Mouse (Mus musculus) E14TG2a.4 (cell line): Measurements from ENCODE around the gene Sema7a.

Source experiments
- CTCF ChIP-seq: conservative IDR thresholded peaks from 2 replicates; pipeline ENCODE4 v1.5.1; 2014; ENCODE audit warnings: low read length
- NANOG ChIP-seq: IDR thresholded peaks from 2 replicates; pipeline ENCODE4 v1.6.1; 2014; ENCODE audit warnings: borderline replicate concordance, low read length, mixed read lengths
- POU5F1 ChIP-seq: IDR thresholded peaks from 2 replicates; pipeline ENCODE4 v1.6.1; 2014; ENCODE audit warnings: low read length, borderline replicate concordance

DNA sequence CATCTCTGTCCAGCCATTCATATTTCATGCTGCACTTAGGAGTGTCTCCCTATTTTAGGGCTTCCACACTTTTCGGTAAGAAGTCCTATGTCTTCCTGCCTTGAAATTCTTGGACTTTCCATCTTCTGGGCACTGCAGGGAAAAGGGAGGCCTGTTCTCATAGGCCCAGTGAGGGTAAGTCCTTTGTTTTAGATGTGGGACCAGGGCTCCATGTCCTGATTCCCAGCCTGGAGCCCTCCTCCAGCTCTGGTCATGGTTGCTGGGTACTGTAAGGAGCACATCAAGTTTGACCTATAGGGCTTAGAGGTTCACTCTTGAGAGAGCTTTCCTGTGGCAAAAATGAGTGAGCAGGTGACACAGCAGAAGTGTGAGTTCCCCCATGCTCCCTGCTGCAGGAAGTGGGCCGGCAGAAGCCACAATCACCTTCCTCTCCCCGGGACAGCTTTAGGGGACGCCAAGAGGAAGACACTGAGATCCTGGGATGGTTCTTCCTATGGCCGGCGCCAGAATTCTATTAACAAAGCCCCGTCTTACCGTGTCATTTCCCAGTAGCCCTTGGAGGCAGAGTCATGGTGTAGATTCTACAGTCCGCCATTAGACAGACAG is 28.4 kb downstream of the Sema7a start:
- TF ChIP-seq CTCF (no peak), NANOG (no peak), POU5F1 (no peak)
